Mouse (Mus musculus) kidney, adult 18-20 months (tissue): ENCODE measurements around the gene Mc3r.

Experiments
- DNase-seq: peaks from one replicate; pipeline ENCODE4 v3.0.0; 2021

Gene Mc3r

DNA sequence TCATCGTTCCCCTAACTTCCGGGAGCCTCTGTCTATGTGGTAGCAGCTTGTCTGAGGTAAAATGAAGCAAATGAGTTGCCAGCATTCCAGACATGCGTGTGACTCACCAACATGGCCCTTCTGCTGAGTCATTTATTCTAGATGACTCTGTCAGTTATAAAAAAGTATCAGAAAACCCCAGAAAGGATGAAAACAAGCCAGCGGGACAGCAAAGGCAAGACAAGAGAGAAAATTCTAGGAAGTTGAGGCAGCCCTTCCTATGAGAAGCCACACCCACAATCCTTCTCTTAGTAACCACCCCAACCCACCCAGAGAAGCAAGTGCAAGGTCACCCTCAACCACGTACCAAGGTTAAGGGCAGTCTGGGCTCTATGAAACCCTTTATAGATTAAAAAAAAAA is 8.7 kb downstream of the Mc3r start:
- no peak for DNase-seq

DNA sequence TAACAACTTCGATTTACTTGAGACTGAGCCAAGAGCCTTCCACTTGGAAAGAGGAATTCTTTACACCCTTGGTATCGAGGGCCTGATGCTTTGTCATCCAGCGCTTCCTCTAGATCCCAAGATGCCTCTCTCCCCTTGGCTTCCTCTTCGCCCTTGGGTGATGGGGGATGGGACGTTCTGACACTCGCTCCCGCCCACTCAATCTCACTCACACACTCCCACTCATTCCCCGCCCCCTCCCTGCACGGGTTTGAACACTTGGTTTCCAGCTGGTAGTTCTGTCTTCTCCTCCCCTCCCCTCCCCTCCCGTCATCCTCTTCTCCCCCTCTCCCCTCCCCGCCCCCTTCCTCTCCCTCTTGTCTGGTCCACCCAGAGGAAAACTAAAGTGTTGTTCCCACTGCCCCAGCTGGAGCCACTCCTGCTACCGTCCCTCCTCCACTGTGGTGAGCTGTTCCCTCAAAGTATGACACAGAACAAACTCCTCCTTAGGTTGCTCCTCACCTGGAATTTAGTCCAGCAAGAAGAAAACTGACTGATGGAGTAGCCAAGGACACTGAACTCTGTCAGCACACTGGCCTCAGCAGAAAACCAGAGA is 9.3 kb downstream of the Mc3r start:
- DNase-seq, result no peak

DNA sequence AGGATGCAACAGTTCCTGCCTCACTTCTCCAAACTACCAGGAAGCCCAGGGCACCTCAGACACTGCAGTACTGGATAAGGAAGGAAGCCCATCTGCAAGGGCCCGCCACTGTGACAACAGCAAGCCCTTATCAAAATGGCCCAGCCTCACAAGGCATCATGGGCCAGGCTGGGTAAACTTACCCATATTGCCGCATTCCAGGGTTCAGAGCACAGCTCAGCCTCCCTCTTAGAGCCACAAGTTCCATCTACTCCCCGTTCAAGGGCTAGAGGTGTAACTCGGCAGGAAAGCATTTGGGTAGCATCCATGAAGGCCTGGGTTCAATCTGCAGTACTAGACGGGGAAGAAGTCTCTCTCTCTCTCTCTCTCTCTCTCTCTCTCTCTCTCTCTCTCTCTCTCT is 11.8 kb downstream of the Mc3r start:
- DNase-seq, result no peak

DNA sequence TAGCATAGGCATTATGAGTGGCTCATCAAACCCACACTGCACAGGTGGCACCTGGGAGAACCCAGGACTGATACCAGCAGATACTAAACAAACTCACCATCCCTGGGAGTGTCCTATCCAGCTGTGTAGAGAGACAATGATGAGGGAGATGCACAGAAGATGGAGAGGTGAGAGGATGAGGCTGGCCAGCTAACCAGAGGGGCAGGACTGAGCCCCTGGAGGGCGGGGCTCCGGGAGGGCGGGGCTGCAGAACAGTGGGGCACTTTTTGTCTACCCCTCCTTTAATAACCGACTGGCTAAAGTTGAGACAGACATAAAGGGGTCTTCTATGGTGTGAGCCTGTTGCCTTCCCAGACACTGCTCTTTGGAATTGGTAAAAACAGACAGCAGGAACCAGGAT is 13.1 kb downstream of the Mc3r start:
- DNase-seq, result no peak

DNA sequence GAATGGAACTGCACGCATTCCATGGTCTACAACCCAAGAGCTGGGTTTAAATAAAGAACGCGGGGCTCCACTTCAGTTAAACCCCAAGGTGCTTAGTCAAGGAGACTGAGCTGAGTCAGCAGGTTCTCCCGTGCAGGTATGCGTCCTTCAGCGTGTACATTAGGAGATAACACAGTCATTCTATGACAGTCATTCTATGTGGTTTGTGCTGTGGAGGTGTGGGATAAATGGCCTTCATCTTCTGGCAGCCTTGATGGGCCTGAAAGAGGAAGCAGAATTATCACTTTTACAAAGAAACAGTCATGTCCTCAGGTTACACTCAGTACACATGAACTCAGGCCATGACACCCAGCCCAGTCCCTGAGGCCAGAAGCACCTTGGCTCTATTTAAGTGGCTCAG is 14.9 kb downstream of the Mc3r start:
- DNase-seq, result no peak

DNA sequence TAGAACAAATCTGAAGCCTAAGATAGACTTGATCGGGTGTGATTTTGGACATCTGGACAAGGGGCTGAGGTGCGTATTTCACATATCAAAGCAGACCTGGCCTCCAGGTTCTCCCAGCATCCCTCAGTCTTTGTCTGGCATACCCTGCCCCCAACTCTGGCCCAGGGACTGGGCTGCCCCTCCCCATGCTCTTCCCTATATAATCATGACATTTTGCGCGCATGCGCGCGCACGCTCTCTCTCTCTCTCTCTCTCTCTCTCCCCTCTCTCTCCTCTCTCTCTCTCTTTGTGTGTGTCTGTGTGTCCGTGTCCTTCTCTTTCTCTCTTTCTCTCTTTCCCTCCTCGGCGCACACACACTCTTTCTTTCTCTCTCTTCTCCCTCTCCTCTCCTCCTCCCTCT is 21.6 kb downstream of the Mc3r start:
- DNase-seq, result no peak

DNA sequence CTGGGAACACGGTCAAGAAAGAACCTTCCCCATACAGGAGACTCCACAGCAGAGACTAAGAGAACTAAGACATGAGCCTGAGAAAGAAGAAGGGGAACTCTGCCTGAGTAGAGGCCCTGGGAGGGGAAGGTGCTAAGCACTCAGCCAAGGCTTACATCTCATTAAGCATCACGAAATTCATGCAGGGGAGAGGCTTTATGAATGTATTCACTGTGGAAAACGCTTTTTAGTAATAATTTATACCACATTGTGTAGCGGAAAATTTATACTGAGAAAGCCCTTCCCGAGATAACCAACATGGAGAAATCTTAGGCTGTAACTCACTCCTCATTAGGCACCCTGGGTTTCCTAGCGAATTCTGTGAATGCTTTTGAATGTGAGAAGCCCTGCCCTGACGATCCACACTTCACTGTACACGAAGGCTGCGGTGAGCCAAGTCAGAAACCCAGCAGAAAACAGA is 22.2 kb downstream of the Mc3r start:
- no peak for DNase-seq

DNA sequence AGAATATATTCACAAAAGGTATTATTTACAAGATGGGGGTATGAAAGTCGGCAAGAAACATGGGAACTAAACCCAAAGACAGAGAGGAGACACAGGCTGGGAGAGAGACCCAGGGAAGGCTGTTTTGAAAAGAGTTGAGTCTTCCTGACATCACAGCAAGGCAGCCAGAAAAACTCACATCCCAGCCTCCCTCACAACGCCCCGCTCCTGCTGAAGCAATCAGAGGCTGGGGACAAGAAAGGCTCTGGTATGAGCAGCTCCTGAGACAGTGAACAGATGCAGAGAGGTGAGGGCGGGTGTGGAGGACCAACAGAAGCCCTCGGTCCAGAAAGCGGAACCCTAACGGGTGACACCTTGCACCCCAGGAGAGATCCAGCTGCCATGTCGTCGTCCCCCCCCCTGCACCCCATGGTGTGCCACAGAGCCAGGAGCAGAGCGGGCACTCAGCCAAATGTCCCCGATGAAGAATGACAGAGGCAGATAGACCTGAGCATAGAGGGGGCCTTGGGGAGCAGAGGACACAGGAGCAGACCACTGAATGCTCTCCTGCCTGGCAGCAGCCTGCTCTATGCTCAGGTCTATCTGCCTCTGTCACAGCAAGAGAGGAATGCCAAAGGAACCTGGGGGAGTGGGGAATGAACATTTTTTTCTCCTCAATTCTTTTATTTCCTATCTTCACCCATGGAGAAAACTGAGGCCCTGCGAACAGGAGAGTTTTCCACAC is 22.8 kb downstream of the Mc3r start:
- DNase-seq, result no peak

DNA sequence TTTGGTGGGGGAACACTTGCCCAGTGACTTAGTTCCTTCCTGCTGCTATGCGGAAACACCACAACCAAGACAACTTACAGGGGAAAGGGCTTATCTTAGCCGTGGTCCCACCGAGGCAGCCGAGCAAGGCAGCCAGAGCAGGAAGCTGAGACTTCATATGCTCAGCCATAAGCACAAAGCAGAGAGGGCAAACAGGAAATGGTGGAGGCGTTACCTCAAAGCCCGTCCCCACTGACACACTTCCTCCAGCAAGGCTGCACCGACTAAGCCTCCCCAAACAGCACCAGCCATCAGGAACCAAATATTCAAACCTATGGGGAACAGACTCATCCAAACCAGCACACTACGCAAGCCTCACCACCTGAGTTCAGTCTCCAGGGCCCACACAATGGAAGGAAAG is 26.4 kb downstream of the Mc3r start:
- no peak for DNase-seq

DNA sequence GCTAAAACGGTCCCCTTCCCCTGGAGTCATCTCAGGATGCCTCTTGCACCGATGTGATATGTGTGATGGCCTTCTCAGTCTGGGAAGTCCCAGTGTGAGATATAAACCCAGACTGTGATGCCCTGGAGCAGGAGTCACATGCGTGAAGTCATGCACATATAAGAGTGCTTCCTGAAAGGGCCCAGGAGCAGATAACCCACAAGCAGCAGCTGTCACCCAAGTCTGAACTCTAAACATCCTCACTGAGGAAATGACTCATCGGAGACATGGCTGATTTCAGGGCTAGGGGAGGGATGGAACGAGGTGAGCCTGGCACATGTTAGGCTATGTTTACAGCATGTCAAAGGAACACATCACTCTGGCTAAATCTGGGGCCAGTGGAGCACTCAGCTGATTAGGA is 27.9 kb downstream of the Mc3r start:
- DNase-seq, result no peak

DNA sequence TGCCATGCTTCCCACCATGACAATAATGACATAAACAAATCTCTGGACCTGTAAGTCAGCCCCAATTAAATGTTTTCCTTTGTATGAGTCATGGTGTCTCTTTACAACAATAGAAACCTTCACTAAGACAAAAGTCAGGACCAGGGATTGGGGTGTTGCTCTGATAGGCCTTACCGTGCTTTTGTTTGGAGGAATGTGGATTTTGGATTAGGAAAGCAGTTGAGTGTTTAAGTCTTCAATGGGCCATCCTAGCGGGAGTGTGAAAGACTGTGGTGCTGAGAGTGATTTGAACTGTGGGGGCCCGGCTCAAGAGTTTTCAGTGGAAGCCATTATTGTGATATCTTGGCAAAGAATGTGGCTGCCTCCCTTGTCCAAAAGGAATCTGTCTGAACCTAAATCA is 30.7 kb downstream of the Mc3r start:
- DNase-seq, result no peak

DNA sequence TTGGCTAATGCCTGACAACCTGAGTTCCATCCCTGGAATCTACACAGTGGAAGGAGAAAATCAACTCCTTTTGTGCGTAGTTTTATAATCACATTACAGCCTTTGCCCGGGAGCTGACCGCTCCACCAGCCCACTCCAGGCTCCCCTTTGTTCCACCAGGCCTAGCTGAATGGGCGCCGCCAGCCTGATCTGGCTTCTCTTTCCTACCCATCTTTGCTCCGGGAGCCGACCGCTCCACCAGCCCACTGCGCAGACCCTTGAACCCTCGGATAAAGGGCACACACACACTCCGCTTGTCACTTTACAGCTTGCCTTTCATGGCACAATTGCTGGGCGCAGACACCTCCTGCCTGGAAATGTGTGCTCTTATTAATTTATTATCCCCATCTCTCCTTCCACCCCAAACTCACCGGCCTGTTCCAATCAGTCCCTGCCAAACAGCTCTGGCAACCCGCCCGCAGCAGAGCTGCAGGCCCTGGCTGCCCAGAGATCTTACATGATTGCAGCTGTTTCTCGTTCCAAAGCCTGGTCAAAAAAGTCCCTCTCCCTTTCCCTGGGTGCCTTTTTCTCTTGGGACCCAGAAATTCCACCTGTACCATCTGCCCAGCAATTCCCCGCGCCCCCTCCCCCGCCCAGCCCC is 33.9 kb downstream of the Mc3r start:
- DNase-seq, result no peak

DNA sequence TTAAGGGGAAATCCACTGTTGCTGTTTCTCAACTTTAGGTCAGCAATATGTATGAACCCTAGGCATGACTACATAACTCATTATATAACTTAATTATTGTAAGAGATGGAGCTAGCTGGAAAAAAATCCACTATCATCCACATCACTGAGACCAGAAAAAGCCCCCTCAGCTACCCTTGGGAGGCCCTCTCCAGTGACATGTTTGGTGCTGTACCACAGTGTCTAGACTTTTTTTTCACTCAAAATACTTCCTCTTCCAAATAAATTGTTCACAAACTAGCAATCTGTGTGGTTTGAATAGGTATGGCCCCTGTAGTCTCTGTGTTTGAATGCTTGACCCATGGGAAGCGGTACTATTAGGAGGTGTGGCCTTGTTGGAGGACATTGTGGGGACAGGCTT is 39.4 kb downstream of the Mc3r start:
- DNase-seq, result no peak

DNA sequence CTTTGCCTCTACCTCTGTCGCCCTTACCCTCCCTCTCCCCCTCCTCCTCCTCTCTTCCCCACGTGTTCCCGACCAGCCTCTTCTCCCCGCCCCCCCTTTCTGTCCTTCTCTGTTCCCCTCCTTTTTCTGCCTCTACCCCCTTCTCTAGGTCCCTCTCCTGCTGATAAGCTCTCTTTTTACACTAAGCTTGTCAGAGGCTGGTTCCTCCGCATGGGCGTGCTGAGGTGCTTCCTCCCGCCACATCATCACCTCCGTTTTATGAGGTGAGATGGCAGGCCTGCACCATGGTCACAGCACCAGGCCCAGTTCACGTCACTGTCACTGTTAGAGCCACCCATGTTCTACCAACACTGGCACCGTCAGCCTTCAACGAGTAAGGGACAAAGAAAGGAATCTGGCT is 40.7 kb downstream of the Mc3r start:
- DNase-seq, result no peak

DNA sequence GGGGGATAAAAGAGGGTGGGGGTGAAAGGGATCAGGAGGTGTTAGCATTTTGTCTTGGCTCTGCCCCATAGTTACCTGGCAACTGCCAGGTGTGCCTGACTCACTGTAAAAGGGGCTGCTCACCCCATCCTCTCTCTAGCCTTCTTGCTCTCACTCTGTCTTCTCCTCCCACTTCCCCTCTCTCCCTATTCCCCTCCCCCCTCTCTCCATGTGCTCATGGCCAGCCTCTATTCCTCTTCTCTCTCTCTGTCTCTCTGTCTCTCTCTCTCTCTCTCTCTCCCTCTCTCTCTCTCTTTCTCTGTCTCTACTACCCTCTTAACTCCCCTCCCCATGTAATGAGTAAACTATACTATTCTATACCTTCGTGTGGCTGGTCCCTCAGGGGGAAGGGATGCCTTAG is 41.3 kb downstream of the Mc3r start:
- no peak for DNase-seq

DNA sequence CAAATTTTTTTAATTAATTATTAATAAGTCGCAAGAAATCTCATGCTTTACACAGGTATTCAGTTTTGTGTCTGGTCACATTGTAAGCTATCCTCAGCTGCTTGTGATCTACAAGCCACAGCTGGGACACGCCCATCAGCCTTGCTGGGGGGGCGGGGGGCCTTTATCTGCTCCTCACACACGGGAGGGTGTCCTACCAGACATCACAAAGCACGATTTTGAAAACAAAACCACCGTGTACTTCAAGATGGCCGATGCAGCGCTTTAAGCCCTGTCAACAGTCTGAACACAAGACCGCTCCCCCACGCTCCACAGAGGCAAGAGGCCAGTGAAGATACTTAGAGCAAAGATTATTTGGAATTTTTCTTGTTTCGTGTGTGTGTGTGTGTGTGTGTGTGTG is 42.2 kb downstream of the Mc3r start:
- DNase-seq, result no peak

DNA sequence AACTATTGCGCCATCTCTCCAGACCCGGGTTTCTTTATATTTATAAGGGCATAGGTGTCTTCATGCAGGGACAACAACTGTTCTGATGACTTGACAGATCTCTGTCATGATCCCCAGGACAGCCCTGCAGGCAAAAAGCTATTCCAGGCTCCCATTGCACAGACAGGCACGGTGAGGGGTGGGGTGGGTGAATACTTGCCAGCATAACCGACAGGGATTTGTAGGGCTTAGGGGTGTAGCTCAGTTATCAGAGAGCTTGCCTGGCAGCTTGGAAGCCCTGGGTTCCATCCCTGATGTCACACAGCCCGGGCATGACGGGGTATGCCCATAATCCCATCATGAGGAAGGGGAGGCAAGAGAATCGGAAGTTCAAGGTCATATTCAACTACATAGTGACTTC is 42.7 kb downstream of the Mc3r start:
- DNase-seq, result no peak

DNA sequence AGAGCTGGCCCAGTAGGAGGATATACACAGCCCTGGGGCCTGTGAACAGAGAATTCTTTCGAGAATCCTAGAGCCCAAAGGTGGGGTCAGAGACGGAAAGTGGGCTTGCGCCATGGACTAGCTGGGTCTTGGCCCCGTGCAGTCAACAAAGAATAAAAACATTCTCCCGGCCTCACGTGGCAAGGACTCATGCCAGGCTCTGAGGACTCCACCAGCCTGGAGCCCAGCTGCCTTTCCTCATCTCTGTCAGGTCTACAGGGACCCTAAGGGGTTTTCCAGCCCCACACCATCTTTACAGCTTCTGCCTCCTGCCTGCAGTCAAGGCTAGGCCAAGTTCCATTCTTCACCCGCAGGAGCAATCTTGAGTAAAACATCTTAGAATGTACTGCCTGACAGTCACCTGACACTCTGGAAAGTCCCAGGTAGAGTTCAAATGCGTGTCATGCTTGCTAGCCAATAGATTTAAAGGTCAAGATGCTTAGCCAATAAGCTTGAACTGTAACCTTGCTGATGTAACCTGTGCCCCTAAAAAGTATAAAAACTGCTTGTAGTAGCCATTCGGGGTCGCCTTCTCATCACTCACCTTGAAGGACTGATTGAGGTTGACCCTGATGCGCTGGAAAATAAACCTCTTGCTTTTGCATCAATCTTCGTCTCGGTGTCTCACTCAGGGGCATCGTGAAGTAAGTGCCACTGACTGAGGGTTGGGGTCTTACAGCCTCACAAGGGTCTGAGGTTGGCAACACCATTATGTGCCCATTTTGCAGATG is 43.6 kb downstream of the Mc3r start:
- no peak for DNase-seq

DNA sequence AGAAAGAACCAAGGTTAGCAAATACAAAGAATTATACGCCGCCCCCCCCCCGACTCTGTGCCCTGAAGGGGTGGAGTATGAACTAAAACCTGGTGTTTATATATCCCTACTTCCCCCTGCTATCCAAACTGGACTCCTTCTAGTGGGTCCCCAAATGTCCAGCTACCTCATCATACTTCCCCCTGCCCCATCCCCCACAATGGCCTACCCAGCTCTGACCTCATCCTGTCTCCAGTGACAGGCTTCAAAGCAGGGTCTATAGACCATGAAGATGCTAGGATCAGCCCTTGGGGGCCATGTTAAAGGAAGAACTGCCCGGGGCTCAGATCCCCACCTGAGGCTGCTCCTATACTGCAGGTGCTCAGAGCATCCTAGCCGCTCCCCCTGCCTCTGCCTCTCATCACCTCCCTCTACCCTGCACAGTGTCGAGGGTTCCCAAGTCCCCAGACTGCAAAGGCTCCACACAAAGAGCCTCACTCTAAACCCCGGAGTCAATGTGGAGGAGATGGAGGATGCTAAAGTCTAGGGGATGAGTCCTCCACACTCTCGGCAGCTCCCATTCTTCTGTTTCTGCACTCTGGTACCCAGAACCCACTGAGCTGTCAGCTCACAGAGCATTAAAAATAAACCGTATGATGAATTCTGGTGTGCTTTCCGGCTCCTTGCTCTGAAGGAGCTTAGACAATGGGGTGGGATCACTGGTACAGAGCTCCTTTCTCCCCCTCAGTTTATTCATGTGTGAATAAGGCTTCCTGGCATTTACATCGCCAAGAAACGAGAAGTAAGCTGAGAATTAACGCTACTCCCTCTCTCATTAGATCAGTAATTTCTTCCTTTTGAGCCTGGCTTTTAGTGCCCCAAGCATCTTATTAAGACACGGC is 44.5 kb downstream of the Mc3r start:
- DNase-seq, result no peak

DNA sequence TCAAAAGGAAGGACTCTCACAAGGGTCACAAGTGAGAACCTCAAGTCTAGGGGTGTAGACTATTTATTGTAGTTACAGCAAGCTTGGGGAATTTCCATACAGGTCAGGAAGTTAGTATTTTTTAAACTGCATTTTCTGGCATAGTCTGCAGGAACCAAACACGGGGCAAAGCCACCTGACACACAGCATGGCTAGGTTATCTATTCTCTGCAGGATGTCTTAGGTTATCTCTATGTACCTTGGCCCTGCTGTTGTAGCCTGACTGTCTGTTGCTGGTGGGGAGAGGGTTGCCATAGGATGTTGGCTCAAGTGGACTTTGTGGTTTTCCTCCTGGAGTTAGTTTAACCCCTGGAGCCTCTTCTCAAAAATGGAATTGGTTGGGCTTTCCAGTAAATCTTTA is 49.8 kb downstream of the Mc3r start:
- no peak for DNase-seq

DNA sequence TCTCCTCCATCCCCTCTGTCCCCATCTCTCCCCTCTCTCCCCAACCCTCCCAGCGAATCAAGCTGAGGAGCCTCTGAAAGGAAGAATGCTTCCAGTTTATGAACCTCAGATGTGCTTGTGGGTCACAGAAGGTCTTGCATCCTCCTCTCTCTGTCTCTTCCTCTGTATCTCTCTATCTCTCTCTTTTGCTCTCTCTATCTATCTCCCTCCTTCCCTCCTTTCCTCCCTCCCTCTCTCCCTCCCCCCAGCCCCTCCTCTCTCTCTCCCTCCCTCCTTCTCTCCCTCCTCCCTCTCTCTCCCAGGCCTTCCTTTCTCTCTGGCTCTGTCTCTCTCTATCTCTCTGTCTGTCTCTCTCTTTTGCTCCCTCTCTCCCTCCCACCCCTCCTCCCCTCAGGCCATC is 50.2 kb downstream of the Mc3r start:
- DNase-seq, result no peak

DNA sequence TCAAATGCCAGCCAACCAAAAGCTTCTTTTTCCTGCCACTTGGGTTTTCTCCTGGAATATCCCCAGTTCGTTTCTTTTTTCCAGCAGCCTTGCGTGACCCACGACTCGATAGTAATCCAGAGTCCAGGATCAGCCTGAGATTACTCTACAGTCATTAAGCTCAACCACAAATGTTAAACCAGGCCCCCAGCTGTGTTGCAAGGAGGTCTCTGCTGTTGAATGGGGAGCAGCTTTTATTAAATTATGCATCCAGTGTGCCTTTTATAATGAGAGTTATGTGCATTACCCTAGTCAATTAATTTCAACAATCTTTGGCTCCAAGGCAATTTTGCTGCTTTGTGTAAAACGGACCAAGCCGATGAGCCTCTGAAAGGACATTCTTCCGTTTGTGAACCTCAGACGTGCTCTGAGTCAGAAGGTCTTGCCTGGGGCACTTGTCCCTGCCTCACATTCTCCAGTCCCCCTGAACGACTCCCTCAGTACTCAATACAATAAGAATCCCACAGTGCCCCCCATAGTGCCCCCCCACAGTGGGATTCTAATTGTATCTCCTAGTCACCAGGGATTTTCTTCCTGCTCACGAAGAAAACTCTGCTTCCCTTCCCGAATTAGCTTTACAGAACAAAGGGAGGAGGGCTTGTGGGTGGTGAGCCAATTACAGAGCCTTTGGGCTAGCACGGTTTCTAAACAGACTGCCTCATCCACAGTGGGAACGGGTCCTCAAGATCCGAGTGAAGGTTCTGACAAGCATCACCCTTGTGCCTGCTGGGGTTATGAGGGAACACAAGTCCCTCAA is 51.0 kb downstream of the Mc3r start:
- DNase-seq, result no peak
